11 mouse cellular contexts compared by ENCODE assay signal in genomic region chr6:128135459-128135858, GRCm38 (mm10). TPM values are rescaled to one million over a fixed set of nuclear protein-coding genes. Genes with fewer than 3 reads are reported as not detected.
DNase-seq lines count a peak whose midpoint lies in the region; ATAC-seq and TF ChIP-seq lines count a peak whose summit lies in the region.
"Had no signal": no experiment of that assay in that cellular context is flagged by ENCODE, and none has a peak within 500 bp of the region (broad histone marks: within the 10 kb centered on the region; RNA-seq: fewer than 3 reads in every experiment).

No protein-coding gene starts in this region.

- intact Hi-C loops in gastrocnemius, adult 2 months (cut with DNase I) = no loop called here
- intact Hi-C loops in gastrocnemius, postnatal 14 days (cut with DNase I; ENCODE audit: low total_unique reads) = no loop called here

- peaks cover 43% of the 10 kb centered on the region for H3K4me1 ChIP-seq in midbrain, embryonic 10.5 days
- peaks cover 11% of the 10 kb centered on the region; the same call in 1 of the 2 replicates for H3K4me1 ChIP-seq in midbrain, embryonic 15.5 days
- peaks cover 34% of the 10 kb centered on the region for H3K4me1 ChIP-seq in stomach, embryonic 15.5 days

- H3K27me3 ChIP-seq in midbrain, embryonic 10.5 days (ENCODE audit: low read depth, poor library complexity, severe bottlenecking) = no peaks in the 10 kb centered on the region
- H3K27me3 ChIP-seq in midbrain, embryonic 15.5 days (replicated peaks) = no peaks in the 10 kb centered on the region
- H3K27me3 ChIP-seq in stomach, embryonic 15.5 days (replicated peaks) = no peaks in the 10 kb centered on the region
- H3K27me3 ChIP-seq: hindbrain, embryonic 12.5 days had no signal

- WGBS in midbrain, embryonic 10.5 days = 56% methylated on average over 5 of the region's 5 CpGs
- 38% methylated on average over 5 of the region's 5 CpGs for WGBS in midbrain, embryonic 15.5 days
- WGBS in stomach, embryonic 15.5 days = 58% methylated on average over 5 of the region's 5 CpGs

- no peak overlapping the region for H3K4me2 ChIP-seq in midbrain, embryonic 15.5 days
- H3K4me2 ChIP-seq in stomach, embryonic 15.5 days = no peak overlapping the region
- H3K4me2 ChIP-seq: hindbrain, embryonic 12.5 days; lung, embryonic 14.5 days had no signal

- H3K27ac ChIP-seq in gastrocnemius, adult 2 months = peak overlapping the region; percentile 82
- peak overlapping the region; percentile 28; the same call in 1 of the 2 replicates for H3K27ac ChIP-seq in midbrain, embryonic 10.5 days (replicated peaks)
- H3K27ac ChIP-seq in midbrain, embryonic 15.5 days = no peak overlapping the region
- peak overlapping the region; percentile 40; the same call in 1 of the 2 replicates for H3K27ac ChIP-seq in stomach, embryonic 15.5 days
- H3K27ac ChIP-seq: hindbrain, embryonic 12.5 days had no signal

- no peak for TF ChIP-seq CTCF in gastrocnemius, adult 2 months (IDR thresholded peaks at IDR 0.05)

- H3K9ac ChIP-seq in midbrain, embryonic 15.5 days = no peak overlapping the region
- H3K9ac ChIP-seq in stomach, embryonic 15.5 days = no peak overlapping the region
- H3K9ac ChIP-seq: hindbrain, embryonic 12.5 days; lung, embryonic 14.5 days had no signal

- no peak overlapping the region for H3K4me3 ChIP-seq in gastrocnemius, adult 2 months
- H3K4me3 ChIP-seq in midbrain, embryonic 10.5 days = no peak overlapping the region
- no peak overlapping the region for H3K4me3 ChIP-seq in midbrain, embryonic 15.5 days
- no peak overlapping the region for H3K4me3 ChIP-seq in stomach, embryonic 15.5 days (replicated peaks)
- H3K4me3 ChIP-seq: hindbrain, embryonic 12.5 days had no signal

- no peaks in the 10 kb centered on the region for H3K36me3 ChIP-seq in midbrain, embryonic 10.5 days
- H3K36me3 ChIP-seq in midbrain, embryonic 15.5 days (replicated peaks) = no peaks in the 10 kb centered on the region
- H3K36me3 ChIP-seq in stomach, embryonic 15.5 days = no peaks in the 10 kb centered on the region
- H3K36me3 ChIP-seq: hindbrain, embryonic 12.5 days had no signal

- ATAC-seq in midbrain, embryonic 15.5 days (replicated peaks) = no peak
- ATAC-seq in stomach, embryonic 15.5 days (ENCODE audit: insufficient read depth, low FRiP score, low read depth) = no peak
- no peak for ATAC-seq in megakaryocyte-erythroid progenitor cell, adult 5-6 weeks (replicated peaks; ENCODE audit: low FRiP score, low TSS enrichment, poor library complexity, severe bottlenecking)

- no peak for DNase-seq in gastrocnemius, adult 2 months
- DNase-seq in gastrocnemius, postnatal 14 days = no peak
- no peak for DNase-seq in midbrain, embryonic 10.5 days (ENCODE audit: low spot score)
- DNase-seq in kidney, adult 9 months = peak; percentile 43
- no peak for DNase-seq in urinary bladder, postnatal 36 days (ENCODE audit: low spot score in 2 of 2)
- DNase-seq: layer of hippocampus, postnatal 36 days; lung, embryonic 14.5 days had no signal

- H3K9me3 ChIP-seq in midbrain, embryonic 10.5 days (replicated peaks) = no peaks in the 10 kb centered on the region
- no peaks in the 10 kb centered on the region for H3K9me3 ChIP-seq in midbrain, embryonic 15.5 days
- no peaks in the 10 kb centered on the region for H3K9me3 ChIP-seq in stomach, embryonic 15.5 days
- H3K9me3 ChIP-seq: hindbrain, embryonic 12.5 days had no signal

RNA-seq across cellular contexts. Expression of gene Tspan9, which starts 7.9 kb away (rescaled TPM):
- total RNA-seq in gastrocnemius, adult 2 months (2021) = 10 to 100 TPM; 21.8 to 41.9 TPM
- 10 to 100 TPM; 45.6 to 71.6 TPM for total RNA-seq in gastrocnemius, postnatal 14 days (2021)
- polyA plus RNA-seq in midbrain, embryonic 10.5 days (2016; fragmentation: Nextera tagmentation; extraction: Ambion mirVana) = 48.0 and 52.6 TPM in 2 replicates
- polyA plus RNA-seq in midbrain, embryonic 15.5 days (2015; fragmentation: Nextera tagmentation; extraction: Ambion mirVana) = 33.9 and 42.1 TPM in 2 replicates
- 123 and 131 TPM in 2 replicates for polyA plus RNA-seq in stomach, embryonic 15.5 days (2015; fragmentation: Nextera tagmentation; extraction: Ambion mirVana)
- total RNA-seq in megakaryocyte-erythroid progenitor cell, adult 5-6 weeks (2014; fragmentation: Nextera tagmentation) = 0.22 TPM in 1 of 2 replicates, not detected in the other
- total RNA-seq in megakaryocyte-erythroid progenitor cell, adult 5-6 weeks (2017) = 0.19 TPM in 1 of 2 replicates, not detected in the other

Comparison
In these comparisons a context has a peak if more than half of its experiments do, and no peak if none do; other contexts are left out.
1. RNA of gene Tspan9, which starts 7.9 kb away (total RNA-seq): 45.6 to 71.6 TPM in gastrocnemius, postnatal 14 days and 21.8 to 41.9 TPM in gastrocnemius, adult 2 months; 0.19 to 0.22 TPM in megakaryocyte-erythroid progenitor cell, adult 5-6 weeks; every median in the first group is over 10 times any median in the second.